Mouse (Mus musculus): Measurements from ENCODE around the gene Tspan3.
A peak's percentile ranks its signal among the peaks of the same experiment; 100 is the strongest.

DNA sequence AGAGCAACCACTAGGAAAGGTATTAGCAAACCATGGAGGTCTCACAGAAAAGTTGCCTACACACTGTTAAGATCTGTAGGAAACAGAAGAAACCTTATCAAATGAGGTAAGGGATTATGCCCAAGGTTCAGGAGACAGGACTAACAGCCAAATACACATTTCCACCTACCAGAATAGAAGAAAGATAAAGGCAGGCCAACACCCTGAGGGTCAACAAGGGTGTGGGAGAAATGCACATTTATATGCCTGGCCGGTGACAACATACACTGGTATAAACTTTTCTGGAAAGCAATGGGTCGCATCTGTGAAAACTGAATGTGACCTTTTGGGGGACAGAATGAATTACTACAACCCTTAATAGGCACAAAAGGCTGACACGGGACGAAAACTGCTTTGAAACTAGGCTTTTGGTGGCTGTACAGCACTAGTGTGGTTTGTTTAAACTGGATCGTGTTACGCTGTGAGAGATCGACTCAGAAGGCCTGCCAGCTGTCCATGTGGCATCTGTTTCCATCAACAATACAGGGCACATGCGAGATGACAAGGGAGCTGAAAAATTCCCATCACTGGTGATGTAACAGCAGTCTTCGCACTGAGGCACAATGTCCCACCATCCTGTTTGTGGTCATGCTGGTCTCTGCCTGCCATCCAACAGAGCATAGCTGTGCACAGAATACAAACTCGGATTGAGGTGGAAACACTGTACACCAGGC is 33.3 kb downstream of the Tspan3 start:
- TF ChIP-seq TCF12 (IDR thresholded peaks at IDR 0.05; ENCODE audit: insufficient read depth, poor library complexity, severe bottlenecking): peak; percentile 93
- no peak for TF ChIP-seq POLR2A (IDR thresholded peaks at IDR 0.05; ENCODE audit: insufficient read length, low read depth)
- peak; percentile 78 for TF ChIP-seq MAX (IDR thresholded peaks at IDR 0.05; ENCODE audit: low read depth)
- TF ChIP-seq POLR2AphosphoS2 (IDR thresholded peaks at IDR 0.05; ENCODE audit: insufficient read length, low read depth): peak; percentile 36
- peak; percentile 74 for TF ChIP-seq TCF3 (IDR thresholded peaks at IDR 0.05; ENCODE audit: insufficient read length, low read depth)
- peak; percentile 91 to 96 (median 95) for TF ChIP-seq MYOD1 (IDR thresholded peaks at IDR 0.05; ENCODE audit: control insufficient read depth in 1 of 3, insufficient read length in 2 of 3, low read depth in 2 of 3)
- peak; percentile 81 for TF ChIP-seq CEBPB (IDR thresholded peaks at IDR 0.05; ENCODE audit: insufficient read depth, poor library complexity, severe bottlenecking)
- no peak for TF ChIP-seq USF1 (IDR thresholded peaks at IDR 0.05; ENCODE audit: low read depth)
- TF ChIP-seq E2F4 (IDR thresholded peaks at IDR 0.05; ENCODE audit: insufficient read depth): no peak
- no peak for TF ChIP-seq SRF (IDR thresholded peaks at IDR 0.05; ENCODE audit: control insufficient read depth, insufficient read length, low read depth)
- TF ChIP-seq MYOG (IDR thresholded peaks at IDR 0.05; ENCODE audit: control insufficient read depth in 1 of 3, insufficient read depth in 1 of 3, insufficient read length in 2 of 3, low read depth in 2 of 3): peak; percentile 59 to 92 (median 91)
